Mouse (Mus musculus) monocyte, adult 59 days (primary cell): ENCODE results near the gene Zfp1. TPM values are rescaled to one million over a fixed set of nuclear protein-coding genes. Genes with fewer than 3 reads are reported as not detected.

ENCODE experiments used
- total RNA-seq, 2 experiments: library from RNA; stranded (reverse); gene quantifications; one replicate each; pipeline ENCODE4 v1.2.4; 2023

Gene Zfp1
- 1 to 10 TPM; 5.1 to 7.9 TPM for total RNA-seq

DNA sequence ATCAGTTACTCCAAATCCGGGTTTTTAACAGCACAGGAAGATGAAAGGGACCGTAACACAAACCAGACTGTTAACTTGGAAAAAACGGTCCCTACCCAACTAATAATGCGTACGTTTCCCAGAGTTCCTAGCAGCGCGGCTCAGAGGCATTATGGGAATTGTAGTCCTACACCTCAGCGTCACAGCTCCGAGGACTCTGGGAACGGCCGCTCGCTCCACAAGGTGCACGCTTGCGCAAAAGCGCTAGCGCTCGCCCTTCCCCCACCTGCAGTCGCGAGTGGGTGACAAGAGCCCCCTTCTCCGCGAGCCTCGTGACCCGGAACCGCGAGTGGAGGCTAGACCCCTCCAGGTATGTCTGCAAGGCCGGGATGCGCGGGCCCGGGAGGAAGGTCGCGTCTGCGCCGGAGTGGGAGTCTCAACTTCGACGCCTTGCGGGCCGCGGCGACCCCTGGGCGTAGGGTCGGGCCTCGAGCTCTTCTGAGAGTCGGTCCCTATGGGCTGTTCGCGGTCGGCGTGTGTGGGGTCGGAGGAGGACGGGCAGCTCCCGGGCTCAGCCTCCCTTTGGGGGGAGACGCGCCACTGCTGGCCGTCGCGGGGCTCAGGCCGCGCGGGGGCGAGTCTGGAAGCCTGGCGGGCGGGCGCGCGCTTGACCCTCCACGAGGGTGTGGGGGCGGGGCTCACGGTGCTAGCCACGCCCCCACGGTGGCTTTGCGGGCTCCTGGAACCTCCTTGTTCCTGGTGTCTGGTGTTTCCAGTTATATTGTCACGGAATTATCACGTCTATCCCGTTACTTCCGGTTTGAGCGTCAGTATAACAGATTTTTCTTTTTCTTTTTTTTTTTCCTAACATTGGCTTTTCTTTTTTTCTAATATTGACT lies at the start of gene Zfp1:
Zfp1 (plus strand) TSS at position 138 of the 878 bp plus-strand sequence.

DNA sequence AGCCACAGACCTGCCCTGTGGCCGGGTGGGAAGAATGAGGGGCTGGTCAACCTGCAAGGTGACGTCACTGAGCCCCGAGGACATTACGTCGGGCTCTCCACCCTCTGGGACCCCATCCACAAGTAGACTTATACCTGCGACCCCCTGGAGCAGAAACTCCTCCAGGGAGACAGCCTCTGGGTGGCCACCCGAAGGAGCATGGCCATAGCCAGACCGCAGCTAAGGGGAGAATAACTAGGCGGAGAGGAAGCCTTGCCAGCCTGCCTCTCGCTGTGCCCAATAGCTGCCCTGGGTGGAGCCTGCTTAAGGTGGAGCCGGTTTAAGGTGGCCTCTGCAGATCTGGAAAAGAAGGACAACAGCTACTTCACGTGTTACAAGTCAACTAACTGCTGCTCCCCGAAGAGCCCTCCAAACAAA lies 13.1 kb upstream of the Zfp1 start, which contains the start of gene Ldhd:
Ldhd (minus strand) TSS at position 270 of the 417 bp plus-strand sequence.

DNA sequence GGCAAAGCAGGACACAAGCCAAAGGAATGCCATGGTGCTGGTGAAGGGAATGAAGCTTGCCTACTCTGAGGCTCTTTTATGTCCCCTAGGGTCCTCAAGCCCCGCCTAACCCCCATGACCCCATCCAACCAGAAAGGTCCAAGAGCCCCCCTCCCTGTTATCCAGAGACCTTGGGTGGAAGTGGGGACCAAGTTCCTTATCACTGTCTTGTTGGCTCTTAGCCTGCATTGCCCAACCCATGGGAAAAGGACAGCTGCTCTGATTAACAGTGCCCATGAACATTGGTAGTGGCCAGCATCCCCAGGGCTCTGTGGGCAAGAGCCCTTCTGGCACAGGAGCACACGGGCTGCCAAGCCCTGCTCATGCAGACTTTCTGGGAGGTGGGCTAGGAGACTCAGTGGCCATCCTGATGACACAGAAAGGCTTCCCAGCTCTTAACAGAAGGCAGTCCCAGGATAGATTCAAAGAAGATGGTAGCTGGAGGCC lies 47.8 kb downstream of the Zfp1 start, which contains the start of gene Ctrb1:
Ctrb1 (minus strand) TSS at position 51 of the 486 bp plus-strand sequence.

Other genes with a start within 250 kb of the Zfp1 start
- gene Fa2h, start 249.6 kb upstream of the Zfp1 start, total RNA-seq = not detected
- gene Wdr59, start 121.3 kb upstream of the Zfp1 start, total RNA-seq = 1 to 10 TPM; 6.1 to 6.7 TPM
- 10 to 100 TPM; 78.7 to 97.0 TPM for gene Znrf1, start 107.3 kb upstream of the Zfp1 start, total RNA-seq
- under 1 TPM; 0.68 to 0.85 TPM for gene Ldhd, start 13.0 kb upstream of the Zfp1 start, total RNA-seq
- 1 to 10 TPM in 1 of 2 experiments, under 1 TPM in 1; 0.58 to 1.7 TPM for gene Ctrb1, start 47.6 kb downstream of the Zfp1 start, total RNA-seq
- gene Bcar1, start 100.4 kb downstream of the Zfp1 start, total RNA-seq = under 1 TPM; 0.24 to 0.27 TPM
- gene Cfdp1, start 210.9 kb downstream of the Zfp1 start, total RNA-seq = 10 to 100 TPM; 37.8 to 40.4 TPM
- 1 to 10 TPM; 1.1 TPM for gene Tmem170, start 233.3 kb downstream of the Zfp1 start, total RNA-seq